Mouse (Mus musculus): ENCODE data around the gene Ngrn.

DNA sequence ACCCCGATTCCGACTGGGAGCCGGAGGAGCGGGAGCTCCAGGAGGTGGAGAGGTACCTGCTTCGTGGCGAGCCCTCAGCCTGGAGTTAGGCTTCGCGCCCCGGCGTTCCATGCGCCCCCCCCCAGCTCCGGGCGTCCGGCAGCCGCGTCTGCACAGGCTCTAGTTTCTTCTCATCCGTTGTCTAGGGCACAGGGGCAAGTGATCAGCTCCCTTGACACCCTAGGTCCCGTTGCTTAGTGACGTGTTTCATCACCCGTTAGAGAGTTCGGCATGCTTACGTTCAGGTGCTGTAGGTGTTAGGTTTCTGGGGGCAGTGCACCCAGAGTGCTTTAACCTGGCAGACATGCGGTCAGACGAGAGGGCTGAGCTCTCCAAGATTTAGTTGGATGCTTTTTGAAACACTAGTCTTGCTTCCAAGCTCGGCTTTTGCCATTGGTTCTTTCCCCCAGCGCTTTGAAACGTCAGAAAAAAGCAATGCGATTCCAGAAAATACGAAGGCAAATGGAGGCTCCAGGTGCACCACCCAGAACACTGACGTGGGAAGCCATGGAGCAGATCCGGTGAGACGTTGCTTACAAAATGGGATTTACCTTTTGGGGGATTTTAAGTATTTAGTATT, 466 bp downstream of the Ngrn start:
- no peak for TF ChIP-seq TAL1 (IDR thresholded peaks at IDR 0.05; ENCODE audit: low read length)
- TF ChIP-seq GATA1 (IDR thresholded peaks at IDR 0.05; ENCODE audit: low read length), result no peak

Measured in erythroblast, embryonic 14.5 days (primary cell).